Mouse (Mus musculus) layer of hippocampus, postnatal 36 days (tissue): Measurements from ENCODE around the gene Gnl2. TPM values are rescaled to one million over a fixed set of nuclear protein-coding genes. Genes with fewer than 3 reads are reported as not detected.

Source experiments
- DNase-seq, 2 experiments: peaks; one replicate each; pipeline ENCODE4 v3.0.0; 2022
- total RNA-seq, 2 experiments: library from RNA; stranded (reverse); gene quantifications; 2 replicates each; pipeline ENCODE4 v1.2.3; 2021

The Gnl2 gene
- total RNA-seq, result 10 to 100 TPM; 59.3 to 62.4 TPM

DNA sequence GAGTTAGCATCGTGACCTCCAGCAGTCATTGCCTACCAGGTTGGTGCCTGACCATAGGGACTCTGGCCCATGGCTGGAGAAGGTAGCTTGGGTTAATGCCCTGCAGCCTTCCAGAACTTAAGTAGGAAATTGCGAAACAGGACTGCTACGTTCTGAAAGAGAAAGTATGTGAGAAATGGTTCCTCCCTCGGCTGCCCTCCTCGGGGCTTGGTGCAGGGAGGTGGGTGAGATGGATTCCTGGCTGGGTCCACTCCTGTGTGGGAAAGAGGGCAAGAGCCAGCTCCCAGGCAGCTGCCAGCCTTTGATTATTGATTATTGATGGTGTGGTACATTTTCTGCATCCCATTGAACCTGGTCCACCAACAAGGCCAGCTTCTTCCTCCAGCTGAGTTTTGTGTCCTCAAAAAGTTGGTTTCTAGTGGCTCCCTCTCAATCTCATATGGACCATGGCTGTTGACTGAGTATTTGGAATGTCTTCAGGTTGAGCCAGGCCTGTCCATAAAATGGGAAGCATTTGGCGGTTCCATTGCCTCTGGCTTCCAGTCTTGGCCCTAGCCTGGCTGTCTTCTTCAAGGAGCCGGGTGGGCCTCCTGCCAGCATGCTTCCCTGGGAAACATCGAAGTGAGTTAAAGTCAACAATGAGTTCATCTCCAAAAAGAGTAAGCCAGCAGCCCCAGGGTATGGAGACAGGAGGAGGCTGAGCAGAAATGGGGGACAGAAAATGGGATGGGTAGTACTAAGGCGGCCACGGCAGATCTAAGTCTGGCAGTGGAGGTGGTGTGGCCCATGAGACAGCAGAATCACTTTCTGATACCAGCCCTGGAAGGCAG lies at the start of gene Gnl2:
Gene Gnl2, plus strand, starts transcription at position 780 of the 830 bp plus-strand sequence.
- DNase-seq, result no peak

DNA sequence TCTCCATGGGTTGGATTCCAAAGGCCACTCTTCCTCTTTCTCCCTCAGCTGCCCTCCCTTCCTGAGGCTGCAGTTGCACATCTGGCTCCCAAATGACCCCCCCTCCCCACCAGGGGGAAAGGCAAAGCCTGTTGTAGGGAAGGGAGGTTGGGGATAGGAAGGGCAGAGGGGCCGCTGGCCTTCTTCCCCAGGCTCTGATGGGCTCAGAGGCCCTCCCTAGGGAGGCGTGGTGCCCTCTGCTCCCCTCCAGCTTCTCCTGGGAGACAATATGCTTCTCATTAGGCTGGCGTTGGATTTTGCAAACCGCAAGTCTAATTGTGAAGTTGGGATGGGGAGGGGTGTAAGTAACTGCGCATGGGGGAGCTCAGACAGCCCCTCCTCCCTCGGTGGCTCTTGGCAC lies 47.7 kb upstream of the Gnl2 start:
- DNase-seq, result no peak

DNA sequence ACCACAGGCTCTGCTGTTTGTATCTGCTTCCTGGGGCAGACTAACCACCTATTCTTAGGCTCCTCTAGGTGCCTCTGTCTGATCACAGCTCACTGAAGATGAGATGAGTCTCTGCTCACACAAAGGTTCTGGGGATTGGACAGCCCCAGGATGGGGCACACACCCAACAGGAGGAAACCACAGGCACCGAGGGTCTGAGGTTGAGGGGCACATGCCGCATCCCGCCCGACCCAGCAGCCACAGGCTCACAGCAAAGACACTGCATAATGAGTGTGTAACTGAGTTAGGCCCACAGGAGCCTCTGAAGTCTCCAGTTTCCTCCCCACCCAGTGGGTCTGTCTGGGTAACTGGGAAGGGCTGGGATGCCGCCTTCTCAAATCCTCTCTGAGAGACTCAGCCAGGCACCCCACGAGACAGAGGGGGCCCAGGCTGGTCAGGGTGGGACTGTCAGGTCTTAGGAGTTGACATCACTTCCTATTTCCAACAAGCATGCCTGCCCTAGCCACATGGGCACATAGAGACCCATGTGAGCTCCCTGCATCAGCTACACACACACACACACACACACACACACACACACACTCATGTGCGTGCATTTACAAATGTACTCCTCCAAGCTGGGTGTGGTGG lies 47.1 kb upstream of the Gnl2 start:
- no peak for DNase-seq

DNA sequence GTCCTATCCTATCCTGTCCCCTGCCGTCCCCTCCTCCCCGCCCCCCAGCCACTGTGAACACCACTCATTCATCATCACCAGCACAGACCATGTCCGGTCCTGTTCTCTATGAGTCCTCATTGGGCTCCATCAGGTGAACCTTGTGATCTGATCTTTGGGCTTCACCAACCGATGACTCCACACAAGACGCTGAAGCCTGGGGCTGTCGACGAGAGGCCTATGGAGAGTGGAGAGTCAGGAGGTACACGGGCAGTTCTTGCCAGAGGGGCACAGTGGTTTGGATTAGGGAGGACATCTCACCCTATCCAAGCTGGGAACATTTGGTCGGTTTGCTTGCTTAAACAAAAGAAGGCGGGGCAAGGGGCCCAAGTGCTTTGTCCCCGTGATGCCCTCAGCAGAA lies 46.2 kb upstream of the Gnl2 start:
- DNase-seq, result no peak

DNA sequence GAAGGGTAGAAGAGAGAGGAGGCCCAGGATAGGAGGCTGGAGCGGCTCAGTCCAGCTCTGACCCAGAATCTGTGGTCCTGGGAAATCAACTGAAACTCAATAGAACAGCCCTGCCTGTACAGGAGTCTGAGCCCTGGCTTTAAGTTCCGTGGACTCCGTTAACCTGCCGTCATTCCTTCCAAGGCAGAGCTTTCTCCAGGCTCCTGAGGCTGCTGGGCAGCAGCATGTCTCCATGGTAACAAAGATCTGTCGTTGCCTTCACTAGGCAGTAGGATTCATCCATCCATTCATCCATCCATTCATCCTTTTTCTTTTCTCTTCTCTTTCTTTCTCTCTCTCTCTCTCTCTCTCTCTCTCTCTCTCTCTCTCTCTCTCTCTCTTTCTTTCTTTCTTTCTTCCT lies 45.7 kb upstream of the Gnl2 start:
- DNase-seq, result no peak

DNA sequence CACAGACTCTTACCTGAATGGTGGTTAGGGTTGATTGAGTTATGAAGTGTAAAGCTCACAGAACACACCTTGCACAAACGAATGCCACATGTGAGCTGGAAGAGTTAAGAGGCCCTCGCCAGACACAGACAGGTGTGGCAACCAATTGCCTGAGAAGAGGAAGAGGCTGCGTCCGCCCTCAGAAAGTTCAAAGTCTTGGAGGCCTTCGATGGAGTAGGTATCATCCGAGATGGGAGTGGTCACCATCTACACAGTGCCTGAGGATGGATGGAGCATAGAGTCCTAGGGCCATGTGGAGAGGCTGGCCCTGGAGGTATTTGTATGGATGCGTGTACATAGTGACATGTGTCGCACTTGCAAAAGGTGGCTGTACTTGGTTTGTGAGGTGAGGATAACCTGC lies 45.3 kb upstream of the Gnl2 start:
- DNase-seq, result no peak

DNA sequence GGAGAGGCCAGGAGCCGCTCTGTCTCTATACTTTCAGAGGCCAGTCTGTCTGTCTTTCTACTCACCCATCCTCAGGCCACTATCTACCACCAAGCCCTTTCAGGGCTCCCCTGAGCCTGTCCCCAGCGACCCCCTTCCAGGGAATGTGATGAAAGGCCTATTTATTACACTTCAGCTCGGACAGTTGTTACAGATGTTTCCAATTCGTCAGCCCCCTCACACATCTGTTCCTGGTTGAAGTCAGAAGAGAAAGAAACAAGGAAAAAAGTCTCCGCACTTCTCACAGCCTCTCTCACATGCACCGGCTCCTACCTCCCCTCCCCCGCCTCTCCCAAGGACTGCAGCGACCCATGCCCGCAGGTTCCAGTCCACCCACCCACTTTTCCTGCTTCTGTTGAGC lies 44.1 kb upstream of the Gnl2 start:
- DNase-seq, result no peak

DNA sequence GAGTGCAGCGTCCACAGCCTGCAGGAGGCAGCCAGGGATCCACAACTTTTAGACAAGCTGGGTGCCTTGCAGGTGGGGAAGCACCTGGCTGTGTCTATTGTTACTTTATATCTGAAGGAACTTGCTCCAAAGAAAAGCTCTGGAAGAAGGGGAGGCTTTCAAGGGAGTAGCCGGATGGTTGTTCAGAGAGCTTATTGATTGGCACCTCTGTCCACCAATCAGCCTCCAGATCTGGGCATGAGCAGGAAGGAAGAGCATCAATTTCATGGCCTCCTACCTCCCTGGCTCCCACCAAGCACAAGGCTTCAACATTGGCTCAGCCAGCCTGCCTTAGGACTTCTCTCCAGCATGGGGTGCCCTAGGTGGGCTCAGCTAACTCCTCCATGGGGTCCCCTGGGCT lies 43.1 kb upstream of the Gnl2 start:
- no peak for DNase-seq

DNA sequence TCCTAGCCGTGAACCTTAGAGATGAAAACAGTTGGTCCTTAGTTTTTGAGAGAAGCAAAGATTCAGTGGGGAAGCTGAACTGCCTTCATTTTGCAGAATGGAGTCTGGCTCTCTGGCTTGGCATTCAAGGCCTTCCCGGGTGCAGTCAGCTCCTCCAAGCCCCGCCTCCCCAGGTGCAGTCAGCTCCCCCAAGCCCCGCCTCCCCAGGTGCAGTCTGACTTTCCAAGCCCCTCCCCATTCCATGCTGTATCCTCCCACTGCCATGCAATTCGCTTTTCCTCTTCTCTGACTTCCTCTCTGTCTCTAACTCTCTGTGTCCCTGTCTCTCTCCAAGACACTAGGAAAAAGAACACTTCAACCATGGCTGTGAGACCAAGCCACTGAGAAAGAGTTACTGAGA lies 38.2 kb upstream of the Gnl2 start:
- DNase-seq, result no peak

DNA sequence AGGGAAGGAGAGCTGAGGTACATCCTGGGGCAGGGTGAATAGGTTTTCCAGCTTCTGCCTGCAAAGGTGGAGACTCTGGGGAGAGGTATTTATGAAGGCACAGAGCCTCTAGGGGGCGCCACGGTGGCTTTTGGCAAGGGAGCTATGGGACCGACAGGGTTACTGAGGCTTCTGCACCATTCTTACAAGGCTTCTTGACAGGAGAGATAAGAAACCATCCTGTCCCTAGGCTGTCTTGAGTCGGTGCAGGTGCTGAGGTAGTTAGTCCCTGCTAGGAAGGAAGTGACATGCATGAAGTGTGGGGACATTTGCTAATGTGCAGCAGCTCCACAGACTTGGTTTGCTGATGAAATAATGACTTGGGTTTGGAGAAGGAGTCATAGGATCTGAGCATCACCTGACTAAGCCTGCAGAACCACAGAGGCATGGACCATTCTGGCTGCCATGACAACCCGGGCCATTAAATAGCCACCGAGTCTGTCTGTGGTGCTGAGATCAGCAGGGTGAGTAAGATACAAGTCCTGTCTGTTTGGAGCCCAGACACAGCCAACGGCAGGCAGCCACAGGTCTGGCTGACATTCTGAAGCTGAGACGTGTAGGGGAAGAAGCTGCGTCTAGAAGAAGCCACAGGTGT lies 32.4 kb upstream of the Gnl2 start:
- DNase-seq, result no peak

DNA sequence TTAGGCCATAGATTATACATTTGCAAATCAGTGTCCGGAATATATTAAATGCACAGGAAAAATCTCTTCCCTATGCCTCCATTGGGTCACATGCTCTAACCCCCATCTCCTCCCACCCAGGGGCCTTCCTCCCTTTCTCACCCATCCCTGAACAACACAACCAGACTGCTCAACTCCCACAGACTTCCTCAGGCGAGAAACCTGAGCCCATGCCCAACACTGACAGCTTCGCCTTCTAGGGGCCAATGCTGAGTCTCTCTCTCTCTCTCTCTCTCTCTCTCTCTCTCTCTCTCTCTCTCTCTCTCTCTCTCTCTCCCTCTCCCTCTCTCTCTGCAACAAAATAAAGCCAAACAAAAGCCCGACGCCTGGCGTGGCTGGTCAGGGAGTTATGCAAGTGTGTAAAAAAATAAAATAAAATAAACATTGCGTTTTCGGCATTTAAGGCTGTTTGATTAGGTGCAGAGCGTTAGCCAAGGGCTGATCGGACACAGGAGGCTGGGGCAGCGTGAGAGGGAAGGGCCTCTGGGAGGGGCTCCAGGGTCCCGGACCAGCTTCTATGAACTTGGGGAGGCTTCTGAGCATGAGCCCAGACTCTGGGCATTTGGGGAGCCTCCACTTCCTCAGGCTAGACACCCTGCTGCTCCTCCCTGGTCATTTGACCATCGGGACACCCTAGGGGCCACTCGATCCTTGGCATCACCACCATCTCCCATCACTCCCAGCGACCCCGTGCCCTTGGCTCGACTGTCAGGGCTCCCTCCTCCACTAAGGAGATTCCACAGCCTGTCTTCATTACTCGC lies 31.3 kb upstream of the Gnl2 start:
- no peak for DNase-seq

DNA sequence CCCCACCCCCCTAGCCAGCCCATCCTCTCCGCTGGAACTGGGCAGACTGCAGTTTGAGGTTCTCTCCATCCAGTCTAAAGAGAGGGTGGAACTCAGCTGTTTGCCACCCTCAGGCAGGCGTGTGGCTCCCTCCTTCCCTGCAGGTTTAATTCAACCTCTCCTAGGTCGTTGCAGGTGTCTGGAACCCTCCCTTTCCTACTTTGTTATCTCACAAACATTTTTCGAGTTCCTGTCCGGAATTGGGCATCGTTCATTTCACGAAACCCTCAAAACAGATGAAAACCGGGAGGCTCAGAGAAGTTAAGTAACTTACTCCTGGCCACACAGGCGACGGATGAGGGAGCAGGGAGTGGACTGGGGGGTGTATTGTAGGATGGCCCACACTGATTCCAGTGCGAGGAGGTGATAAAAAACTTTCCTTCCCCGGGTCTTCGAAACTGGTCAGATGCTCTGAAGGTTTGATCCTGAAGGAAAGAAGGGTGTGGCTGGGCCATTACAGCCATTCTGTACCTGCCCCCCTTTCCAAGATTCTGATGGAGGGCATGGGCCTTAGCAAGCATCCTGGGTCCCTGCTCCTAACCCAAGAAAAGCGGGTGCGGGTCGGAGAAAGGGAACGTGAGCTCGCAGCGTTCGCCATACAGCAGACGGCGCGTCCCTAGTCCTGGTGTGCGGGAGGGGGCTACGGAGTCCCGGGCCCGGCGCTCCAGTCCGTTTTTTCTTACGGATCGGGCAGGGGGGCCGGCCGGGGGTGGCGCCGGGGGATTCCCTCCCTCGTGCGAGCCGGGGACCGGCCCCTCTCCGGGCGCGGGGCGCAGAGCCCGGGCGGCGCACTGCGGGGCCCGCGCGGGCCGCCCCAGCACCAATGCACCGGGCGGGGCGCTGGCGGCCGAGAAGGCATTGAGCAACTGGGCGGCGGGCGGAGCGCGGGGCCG lies 30.4 kb upstream of the Gnl2 start, which contains the start of gene Rspo1:
Gene Rspo1, plus strand, starts transcription at position 760 of the 932 bp plus-strand sequence.
- DNase-seq, result no peak

DNA sequence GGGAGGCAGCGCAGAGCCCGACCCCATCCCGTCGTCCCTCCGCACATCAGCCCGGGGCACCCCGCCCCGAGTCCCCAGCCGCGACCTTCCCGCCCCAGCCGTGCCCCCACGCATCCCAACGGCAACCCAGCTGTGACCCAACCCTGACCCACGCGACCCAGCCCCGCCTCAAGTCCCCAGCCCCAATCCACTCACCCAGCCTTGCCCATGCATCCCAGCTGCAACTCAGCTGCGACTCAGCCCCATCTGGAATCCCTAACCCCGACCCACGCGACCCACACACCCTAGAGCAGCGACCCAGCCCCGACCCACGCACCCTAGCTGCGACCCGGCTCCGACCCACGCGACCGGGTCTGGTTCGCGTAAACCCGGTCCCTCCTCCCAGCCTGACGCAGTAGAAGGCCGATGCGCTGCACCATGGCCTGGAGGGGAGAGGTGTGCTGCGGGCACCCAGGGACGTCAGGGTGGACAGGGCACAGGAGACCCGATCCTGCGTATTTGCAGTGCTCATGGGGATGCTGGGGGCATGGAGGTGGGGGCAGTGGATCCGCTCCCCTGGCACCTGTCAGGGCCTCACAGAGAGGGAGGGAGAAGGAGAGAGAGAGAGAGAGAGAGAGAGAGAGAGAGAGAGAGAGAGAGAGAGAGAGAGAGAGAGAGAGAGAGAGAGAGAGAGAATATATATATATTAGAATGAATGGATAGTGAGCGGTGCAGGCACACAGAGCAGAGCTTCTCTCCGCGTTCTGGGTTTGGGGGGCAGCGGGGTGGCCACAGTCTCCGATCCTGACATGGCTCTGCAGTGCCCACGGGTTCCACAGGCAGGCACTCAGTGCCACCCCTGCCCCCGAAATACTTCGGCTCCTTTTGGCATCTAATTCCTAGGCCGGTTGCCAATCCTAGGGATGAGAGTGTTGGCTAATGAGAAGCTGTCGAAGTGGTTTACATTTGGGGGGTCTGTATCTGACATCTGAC lies 29.4 kb upstream of the Gnl2 start:
- DNase-seq, result no peak

DNA sequence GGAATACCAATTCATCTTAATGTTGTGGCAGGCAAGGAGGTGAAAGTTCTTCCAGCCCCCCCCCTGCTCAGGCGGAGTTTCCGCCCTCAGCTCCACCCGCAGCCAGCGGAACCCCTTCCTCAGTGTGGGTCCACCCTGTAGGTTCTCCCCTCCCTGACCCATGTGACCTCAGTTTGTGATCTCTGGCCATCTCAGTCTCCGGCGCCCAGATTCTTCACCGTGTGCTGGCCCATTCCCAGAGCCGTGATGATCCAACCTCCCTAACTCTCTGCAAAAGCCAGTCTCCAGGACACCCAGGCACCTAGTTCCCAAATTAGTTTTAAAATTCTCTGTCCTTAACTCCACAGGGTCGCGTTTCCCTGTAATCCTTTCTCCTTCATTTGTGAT lies 28.7 kb upstream of the Gnl2 start:
- DNase-seq, result no peak

DNA sequence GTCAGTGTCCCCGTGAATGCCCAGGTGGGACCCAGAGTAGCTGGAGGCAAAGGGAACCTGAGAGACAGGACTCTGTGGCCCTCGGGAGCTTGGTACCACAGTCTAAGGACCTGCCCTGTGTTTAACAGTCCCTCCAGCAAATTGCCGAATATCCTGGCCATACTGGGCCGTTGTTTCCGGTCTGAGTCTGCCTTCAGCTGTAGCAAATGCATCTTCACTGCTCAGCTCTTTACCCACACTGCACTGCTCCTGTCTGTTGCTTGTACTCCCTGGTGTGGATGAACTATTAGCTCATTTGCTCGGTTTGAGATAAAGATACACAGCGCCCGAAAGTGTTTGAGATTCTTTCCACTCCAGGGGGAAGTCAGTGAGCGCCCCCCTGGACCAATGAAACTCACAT lies 28.0 kb upstream of the Gnl2 start:
- DNase-seq, result no peak

DNA sequence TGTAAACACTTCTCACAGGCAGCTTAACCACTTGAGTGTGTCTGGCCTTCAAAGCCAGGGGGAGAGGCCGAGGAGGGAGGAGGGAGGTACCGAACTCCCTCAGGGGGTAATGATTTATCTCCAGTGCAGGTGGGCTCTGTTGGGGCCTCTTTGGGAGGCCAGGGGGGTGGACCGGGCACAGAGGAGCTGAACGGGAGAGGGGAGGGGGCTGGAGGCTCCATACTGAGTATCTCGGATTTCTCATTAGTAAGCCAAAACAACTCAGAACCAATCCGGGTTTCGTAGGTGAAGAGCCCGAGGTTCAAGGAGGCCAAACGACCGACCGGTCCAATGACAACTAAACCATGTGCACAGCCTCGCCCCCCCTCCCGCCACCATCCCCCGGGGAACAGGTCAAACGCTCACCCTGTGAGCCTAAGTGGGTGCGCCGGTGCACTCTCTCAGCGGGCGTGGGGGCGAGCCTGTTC lies 26.6 kb upstream of the Gnl2 start:
- no peak for DNase-seq

DNA sequence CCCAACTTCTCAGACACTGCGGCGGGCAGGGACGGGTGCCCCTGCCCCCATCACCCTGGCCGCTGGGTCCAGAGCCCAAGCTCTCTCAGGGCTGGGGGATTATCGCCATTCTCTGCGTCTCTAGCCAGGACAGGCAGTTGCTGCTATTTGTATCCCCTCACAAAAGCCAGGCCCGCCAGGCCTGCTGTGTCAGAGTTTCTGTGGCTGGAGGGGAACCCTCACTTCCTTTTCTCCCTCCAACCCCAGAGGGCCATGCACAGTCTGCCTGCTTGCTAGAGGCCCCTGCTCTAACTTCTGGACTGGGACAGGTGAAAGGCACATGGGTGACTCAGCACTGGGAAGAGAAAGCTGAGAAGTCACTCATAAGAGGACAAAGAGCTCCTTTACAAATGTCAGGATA lies 26.1 kb upstream of the Gnl2 start:
- no peak for DNase-seq

DNA sequence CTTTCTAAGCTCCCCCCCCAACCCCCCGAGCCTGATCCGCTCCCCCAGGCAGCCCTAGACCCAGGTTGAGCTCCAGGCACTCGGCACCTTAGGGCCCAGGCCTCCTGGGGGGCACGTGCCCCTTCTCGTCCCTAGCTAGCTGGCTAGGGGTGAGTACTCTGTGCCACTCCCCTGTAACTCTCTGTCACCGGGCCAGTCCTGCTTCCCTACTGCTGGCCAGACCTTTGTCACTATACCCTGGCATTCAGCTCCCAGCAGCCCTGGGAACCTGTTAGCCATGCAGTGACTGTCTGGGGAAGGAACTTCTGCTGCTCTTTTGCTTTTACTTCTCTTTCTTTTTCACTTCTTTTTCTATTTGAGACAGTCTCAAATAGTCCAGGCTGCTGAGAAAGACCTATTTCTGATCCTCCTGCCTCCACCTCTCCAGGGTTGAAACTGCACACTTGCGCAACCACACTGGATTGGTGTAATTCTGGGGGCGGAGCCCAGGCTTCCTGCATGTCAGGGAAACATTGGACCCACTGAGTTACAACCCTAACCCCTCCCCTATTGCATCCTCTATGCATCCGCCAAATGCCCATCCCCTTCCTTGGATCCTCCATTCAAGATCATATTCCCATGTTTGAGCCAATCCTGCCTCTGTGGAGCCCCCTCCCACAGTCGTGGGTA lies 18.8 kb upstream of the Gnl2 start:
- DNase-seq, result no peak

DNA sequence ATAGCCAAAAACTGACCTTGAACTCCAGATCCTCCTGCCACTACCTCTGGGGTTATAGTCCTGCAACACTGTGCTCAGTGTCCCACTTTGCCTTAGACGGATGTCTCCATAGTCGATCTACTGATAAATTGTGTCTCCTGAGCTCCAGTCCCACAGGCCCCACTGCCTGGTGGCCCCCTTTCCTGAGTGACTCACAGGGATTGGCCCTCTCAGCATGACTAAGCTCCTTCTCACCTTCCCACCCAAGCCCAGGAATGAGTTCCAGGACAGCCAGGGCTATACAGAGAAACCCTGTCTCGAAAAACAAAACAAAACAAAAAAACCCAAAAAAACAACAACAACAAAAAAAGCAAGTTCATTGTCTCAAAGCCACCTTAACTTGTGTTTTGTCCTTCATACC lies 16.8 kb upstream of the Gnl2 start:
- DNase-seq, result no peak

DNA sequence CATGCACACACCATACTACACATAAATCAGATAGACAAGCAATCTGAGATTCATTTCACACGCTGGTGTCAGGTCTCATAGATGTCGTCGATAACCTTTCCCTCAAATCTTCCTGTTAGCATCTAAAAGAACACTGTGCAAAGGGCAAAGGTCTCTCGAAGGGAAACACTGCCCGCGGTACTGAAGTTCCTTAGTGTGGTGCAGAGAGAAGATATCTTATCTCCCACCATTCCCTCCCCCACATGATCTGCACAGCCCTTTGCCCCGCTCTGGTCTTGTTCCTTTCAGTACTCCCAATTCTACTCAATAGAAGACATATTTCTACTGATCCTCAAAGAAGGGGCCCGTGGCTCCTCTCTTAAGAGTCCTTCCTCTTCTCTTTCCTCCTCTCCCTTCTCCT lies 13.4 kb upstream of the Gnl2 start:
- DNase-seq, result no peak
